Mouse (Mus musculus) activated CD4-positive, CD25-positive, alpha-beta regulatory T cell, adult 4 months (primary cell): ENCODE measurements around the gene Laptm4a. TPM values are rescaled to one million over a fixed set of nuclear protein-coding genes. Genes with fewer than 3 reads are reported as not detected.

Experiments used
- ATAC-seq: one replicate; pipeline ENCODE4 v1.8.0; 2017
- polyA plus RNA-seq, 2 experiments: library from polyadenylated mRNA; unstranded; fragments of 100-300 nt; shearing (Covaris generic); gene quantifications; one replicate each; pipeline ENCODE4 v1.2.1; 2017

Laptm4a gene
- 100 to 1,000 TPM; 114 to 152 TPM for polyA plus RNA-seq

DNA sequence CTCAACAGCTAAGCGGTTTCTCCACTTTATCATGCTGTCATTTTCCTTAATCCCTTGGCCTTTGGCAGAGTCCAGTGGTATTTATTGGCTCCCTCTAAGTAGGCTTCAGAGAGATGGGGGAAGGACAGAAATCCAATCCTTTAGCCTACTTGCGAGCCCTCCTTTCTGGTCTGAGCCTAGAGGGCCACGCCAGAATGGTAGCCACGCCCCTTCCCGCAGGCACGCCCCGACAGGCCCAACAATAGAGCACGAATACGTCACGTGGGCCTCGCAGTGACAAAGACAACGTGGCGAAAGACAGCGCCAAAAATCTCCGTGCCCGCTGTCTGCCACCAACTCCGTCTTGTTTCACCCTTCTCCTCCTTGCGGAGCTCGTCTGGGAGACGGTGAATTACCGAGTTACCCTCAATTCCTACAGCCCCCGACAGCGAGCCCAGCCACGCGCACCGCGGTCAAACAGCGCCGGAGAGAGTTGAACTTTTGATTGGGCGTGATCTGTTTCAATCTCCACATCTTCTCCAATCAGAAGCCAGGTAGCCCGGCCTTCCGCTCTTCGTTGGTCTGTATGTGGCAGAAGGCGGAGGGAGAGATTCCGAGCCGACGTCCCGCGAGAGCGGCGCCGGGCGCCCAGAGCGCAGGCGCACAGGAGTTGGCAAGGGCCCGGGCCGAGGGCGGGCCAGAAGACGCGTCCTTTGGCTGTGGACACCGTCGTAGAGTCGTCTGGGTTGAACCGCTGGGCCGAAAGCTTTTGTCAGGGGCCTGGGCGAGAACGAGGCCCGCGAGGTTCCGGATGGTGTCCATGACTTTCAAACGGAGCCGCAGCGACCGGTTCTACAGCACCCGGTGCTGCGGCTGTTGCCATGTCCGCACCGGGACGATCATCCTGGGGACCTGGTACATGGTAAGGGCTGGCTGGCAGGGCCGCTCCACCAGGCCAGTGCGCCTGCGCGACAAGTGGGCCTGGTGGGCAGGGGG, at the start of gene Laptm4a:
Gene Laptm4a (plus strand): TSS at position 271 of the 975 bp plus-strand sequence.
- ATAC-seq, result peak; percentile 95

DNA sequence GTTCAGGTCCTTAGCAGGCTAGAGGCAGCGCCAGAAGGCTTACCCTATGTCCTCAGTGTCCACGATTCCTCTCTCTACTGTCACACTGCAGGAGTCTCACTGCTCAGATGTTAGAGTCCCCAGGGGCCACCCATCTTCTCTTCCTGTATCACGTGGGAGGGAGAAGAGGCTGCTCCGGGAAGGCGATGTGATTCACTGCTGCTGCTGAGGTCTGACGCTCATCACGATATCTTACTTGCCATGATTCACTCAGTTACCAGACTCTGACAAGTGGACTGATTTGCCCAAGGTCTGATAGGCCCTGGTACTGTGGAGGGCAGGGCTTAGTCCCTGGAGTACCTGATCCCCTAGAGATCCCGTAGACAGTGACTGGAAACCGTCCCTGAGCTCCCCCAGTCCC, 45.9 kb upstream of the Laptm4a start:
- no peak for ATAC-seq

- ATAC-seq, result no peak
These were observed 44.6 kb upstream of the Laptm4a start for GRCm38 (mm10) chr12:8876865-8877264.

- no peak for ATAC-seq
These were observed 44.1 kb upstream of the Laptm4a start for GRCm38 (mm10) chr12:8877413-8877812.

DNA sequence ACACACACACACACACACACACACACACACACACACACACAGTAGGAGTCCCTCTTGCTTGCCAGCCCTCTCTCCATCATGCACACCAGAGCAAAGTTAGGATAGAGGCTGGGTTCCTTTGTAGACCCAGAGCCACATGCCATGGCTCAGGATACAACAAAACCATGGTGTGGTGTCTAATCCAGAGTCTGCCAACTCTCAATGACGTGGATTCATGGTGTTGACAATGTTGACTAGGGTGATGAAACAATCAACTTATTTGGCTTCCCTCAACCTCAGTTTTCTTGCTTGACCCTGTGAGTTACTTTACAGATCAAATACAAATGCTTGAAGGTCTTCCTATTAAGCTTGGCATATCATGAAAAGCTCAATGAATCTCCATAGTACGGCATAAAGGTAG, 42.7 kb upstream of the Laptm4a start:
- no peak for ATAC-seq

DNA sequence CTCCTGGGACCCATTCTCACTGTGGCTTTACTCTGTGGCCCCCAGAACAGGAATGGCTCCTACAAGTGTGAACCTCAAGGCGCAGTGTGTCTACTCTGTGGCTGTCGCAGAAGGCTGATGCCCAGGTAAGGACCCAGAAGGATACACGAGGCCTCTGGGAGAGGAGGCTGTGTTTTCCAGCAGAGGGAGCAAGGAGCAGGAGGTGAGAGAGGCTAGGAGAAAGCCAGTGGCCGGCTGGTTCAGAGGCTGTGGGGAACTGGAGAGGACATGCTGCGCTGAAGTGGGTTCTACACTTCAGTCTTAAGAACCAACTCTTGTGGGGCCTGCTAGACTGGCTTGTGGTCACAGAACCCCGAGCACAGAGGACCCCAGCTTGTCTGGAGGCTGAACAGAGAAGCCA, 42.1 kb upstream of the Laptm4a start:
- ATAC-seq, result no peak

GRCm38 (mm10) chr12:8881736-8882135, 39.7 kb upstream of the Laptm4a start:
- ATAC-seq, result no peak

GRCm38 (mm10) chr12:8882376-8882775, 39.1 kb upstream of the Laptm4a start:
- no peak for ATAC-seq

- ATAC-seq, result no peak
These were observed 36.9 kb upstream of the Laptm4a start for GRCm38 (mm10) chr12:8884426-8885145.

DNA sequence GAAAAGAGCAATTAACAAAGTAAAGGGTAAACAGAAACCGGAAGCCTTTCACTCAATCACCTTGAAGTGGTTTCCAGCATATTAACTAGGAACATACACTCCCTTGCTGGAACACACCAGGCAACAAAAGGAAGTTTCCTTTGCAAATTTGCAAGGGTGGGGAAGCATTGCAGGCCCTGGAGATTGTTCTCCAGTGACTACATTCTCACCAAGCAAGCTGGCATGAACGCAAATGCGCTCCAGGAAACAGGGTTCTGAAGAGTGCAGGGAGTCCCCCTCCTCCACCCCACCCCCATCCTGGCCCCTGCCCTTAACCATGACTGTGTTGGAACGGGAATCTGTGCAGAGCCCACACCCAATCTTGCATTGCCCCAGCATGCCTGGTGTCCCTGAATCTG, 36.3 kb upstream of the Laptm4a start:
- no peak for ATAC-seq

DNA sequence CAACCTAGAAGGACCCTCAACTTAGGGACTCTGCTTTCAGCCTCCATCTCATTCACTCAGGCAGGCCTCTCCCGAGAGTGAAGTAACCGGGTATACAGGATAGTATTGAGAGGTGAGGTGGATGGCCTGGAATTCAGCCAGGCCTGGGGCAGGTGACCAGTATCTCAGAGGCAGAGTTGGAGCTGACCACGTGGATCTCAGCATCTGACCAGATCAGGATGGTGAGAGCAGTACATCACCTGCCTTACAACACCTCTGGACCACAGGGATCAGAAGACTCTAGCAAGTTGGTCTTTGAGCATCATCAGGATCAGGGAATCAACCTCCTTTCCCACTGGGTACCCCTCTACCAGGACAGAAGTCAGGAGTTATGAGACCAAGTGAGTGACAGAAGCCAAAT, 35.5 kb upstream of the Laptm4a start:
- no peak for ATAC-seq

- ATAC-seq, result no peak
These were observed 33.0 kb upstream of the Laptm4a start for GRCm38 (mm10) chr12:8888445-8888844.

GRCm38 (mm10) chr12:8889117-8889665, 32.3 kb upstream of the Laptm4a start:
- peak; percentile 82 for ATAC-seq

DNA sequence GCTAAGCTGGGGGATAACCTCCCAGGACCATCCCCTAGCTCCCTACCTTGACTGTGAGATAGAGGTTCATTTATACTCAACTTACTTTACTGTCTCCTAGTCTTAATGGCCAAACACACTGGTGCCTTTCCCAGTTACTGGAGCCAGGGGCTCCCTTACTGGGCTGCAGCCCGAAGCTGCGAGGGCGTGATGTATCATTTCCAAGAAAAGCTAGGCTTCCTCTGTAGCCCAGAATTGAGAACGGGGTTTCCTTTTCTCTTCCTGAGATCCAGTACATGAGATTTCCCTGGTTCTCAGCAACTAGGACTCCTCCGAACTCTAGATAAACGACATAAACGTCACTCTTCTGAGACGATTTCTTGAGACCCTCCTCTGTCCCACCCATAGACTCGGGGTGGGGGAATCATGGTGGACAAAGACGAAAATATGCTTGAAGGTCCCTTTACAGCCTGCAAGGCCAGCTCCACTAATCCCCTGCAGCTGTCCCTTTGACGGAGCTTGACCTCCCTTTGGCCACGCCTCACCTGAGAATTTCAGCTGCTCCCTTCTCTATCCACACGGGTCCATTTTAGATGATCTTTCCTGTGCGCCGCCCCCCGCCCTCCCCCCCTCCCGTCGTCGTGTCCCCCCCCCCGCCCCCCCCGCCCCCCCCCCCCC, 28.5 kb upstream of the Laptm4a start:
- ATAC-seq, result no peak

- ATAC-seq, result no peak
These were observed 24.3 kb upstream of the Laptm4a start for GRCm38 (mm10) chr12:8897140-8897539.

- no peak for ATAC-seq
These were observed 22.3 kb upstream of the Laptm4a start for GRCm38 (mm10) chr12:8898879-8899785.

- ATAC-seq, result no peak
These were observed 21.3 kb upstream of the Laptm4a start for GRCm38 (mm10) chr12:8900107-8900698.

DNA sequence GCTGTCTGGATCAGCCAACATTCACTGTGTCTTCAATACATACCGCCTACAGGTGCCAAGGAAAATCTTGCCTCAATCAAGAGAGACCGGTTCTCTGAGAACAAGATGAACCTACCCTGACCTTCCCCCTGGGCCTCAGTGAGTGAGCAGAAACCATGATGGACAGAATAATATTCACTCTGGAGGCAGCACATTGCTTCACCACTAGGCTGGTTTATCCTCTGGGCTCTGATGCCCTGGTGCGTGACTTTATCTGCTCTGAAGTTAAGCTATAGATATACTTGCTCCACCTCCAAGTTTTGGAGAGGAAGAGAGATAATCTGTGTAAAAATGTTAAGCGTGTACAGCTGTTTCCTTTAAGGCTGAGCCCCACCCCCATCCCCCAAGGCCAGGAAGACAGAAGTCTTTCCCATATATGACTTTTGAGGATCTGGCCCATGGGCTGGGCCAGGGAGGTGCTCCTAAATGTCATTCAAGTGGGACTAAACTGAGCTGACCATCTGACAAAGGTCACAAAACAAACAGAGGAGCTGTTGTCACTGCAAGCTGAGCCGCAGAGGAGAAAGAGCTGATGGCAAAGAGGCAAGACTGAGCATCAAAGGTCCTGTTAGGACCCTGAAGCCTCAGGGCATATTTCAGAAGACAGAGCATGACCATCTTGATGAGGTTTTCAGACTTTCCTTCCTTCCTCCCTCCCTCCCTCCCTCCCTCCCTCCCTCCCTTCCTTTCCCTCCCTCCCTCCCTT, 20.4 kb upstream of the Laptm4a start:
- no peak for ATAC-seq

- no peak for ATAC-seq
These were observed 19.5 kb upstream of the Laptm4a start for GRCm38 (mm10) chr12:8901934-8902333.

- ATAC-seq, result no peak
These were observed 19.0 kb upstream of the Laptm4a start for GRCm38 (mm10) chr12:8902479-8902878.
